Mouse (Mus musculus): ENCODE results near the gene Ell. TPM values are rescaled to one million over a fixed set of nuclear protein-coding genes. Genes with fewer than 3 reads are reported as not detected.

Gene Ell
- polyA plus RNA-seq, 1 experiment, result 12.7 TPM

DNA sequence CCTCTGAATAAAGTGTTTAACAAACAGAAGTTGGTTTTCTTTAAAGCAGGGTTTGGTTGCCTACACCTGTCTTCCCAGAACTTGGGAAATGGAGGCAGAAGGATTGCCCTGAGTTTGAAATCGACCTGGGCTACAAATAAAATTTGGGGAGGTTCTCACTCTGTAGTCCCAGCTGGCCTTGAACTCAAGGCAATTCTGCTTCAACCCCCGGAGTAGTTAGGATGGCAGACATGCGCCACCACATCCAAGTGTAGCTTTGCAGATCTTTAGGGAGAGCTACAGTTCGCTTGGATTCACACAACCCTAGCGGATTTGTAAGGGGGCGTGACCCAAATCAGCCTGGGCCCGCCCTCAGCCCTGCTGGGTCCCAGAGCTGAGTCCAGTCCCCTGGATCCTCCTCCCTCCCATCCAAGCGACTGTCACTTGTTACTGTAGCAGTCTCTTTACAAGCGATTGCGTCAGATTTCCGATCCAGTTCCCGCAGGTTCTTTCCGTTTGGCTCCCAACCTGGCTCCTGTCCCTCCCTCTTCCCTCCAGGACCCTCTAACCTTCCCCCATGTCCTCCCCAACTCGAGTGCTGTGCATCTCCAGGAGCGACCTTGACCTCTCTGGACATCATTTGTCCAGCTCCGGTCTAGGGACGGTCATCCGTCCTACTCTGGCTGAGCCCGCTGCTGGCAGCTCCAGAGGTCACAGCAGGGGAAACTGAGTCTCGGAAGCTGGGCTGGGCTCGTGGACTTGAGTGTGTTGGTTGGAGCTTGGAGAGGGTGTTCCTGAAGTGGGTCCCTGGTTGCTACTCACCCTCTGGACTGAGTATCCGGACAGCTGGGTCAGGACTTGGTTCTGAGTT, 91.5 kb downstream of the Ell start:
- Histone ChIP-seq H3ac (ENCODE audit: control insufficient read depth, insufficient read length) (peak overlapping the region; percentile 20), H3K79me2 (ENCODE audit: control insufficient read depth, insufficient read depth) (no peaks in the 10 kb centered on the region), H3K4me2 (ENCODE audit: low read depth) (peak overlapping the region; percentile 70), H3K27me3 (ENCODE audit: control insufficient read depth, insufficient read depth, insufficient read length) (no peaks in the 10 kb centered on the region), H3K36me3 (ENCODE audit: control insufficient read depth, insufficient read depth) (no peaks in the 10 kb centered on the region), H3K4me3 (peak overlapping the region; percentile 52)
- TF ChIP-seq CEBPB (IDR thresholded peaks at IDR 0.05; ENCODE audit: insufficient read depth, poor library complexity, severe bottlenecking) (peak; percentile 82; the same call in 1 of the 2 replicates), POLR2A (IDR thresholded peaks at IDR 0.05; ENCODE audit: insufficient read length, low read depth) (peak; percentile 15), TCF12 (IDR thresholded peaks at IDR 0.05; ENCODE audit: insufficient read depth, poor library complexity, severe bottlenecking) (no peak)

DNA sequence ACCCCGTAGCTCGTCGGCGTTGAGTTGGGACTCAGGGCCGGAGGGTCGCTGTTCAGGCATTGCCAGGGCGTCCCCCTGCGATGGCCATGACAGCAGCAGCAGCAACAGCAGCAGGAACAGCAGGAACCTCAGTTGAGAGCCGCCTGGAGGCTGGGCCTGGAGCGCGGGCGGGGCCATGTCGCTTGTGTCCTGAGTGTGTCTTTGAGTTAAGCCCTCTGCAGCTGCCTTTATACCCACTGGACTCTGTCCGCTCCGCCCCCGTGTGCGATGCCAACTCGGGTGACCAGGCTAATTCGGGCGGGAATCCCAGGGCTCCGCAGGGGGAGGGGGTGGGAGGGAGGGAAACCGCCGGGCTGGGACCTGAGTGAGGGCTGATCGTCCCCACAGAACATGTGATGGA, 92.2 kb downstream of the Ell start:
- Histone ChIP-seq H3K36me3 (ENCODE audit: control insufficient read depth, insufficient read depth) (no peaks in the 10 kb centered on the region), H3K27me3 (ENCODE audit: control insufficient read depth, insufficient read depth, insufficient read length) (no peaks in the 10 kb centered on the region), H3K4me3 (peak overlapping the region; percentile 52), H3ac (ENCODE audit: control insufficient read depth, insufficient read length) (no peak overlapping the region), H3K4me2 (ENCODE audit: low read depth) (no peak overlapping the region), H3K79me2 (ENCODE audit: control insufficient read depth, insufficient read depth) (no peaks in the 10 kb centered on the region)
- TF ChIP-seq E2F4 (IDR thresholded peaks at IDR 0.05; ENCODE audit: insufficient read depth), result no peak
- no peak for TF ChIP-seq TCF12 (IDR thresholded peaks at IDR 0.05; ENCODE audit: insufficient read depth, poor library complexity, severe bottlenecking)
- TF ChIP-seq POLR2A (IDR thresholded peaks at IDR 0.05; ENCODE audit: insufficient read length, low read depth), result peak; percentile 89
- TF ChIP-seq TCF3 (IDR thresholded peaks at IDR 0.05; ENCODE audit: insufficient read length, low read depth), result no peak
- peak; percentile 91 for TF ChIP-seq POLR2AphosphoS2 (IDR thresholded peaks at IDR 0.05; ENCODE audit: insufficient read length, low read depth)
- TF ChIP-seq SRF (IDR thresholded peaks at IDR 0.05; ENCODE audit: control insufficient read depth, insufficient read length, low read depth), result no peak
- no peak for TF ChIP-seq USF1 (IDR thresholded peaks at IDR 0.05; ENCODE audit: low read depth)
- TF ChIP-seq MYOG (IDR thresholded peaks at IDR 0.05; ENCODE audit: control insufficient read depth in 1 of 3, insufficient read depth in 1 of 3, insufficient read length in 2 of 3, low read depth in 2 of 3), result peak in 1 of 3 experiments; percentile 29
- TF ChIP-seq REST (IDR thresholded peaks at IDR 0.05; ENCODE audit: insufficient read depth, insufficient read length), result no peak
- no peak for TF ChIP-seq MAX (IDR thresholded peaks at IDR 0.05; ENCODE audit: low read depth)
- TF ChIP-seq CEBPB (IDR thresholded peaks at IDR 0.05; ENCODE audit: insufficient read depth, poor library complexity, severe bottlenecking), result no peak
- no peak for TF ChIP-seq MYOD1 (IDR thresholded peaks at IDR 0.05; ENCODE audit: control insufficient read depth in 1 of 3, insufficient read length in 2 of 3, low read depth in 2 of 3)

DNA sequence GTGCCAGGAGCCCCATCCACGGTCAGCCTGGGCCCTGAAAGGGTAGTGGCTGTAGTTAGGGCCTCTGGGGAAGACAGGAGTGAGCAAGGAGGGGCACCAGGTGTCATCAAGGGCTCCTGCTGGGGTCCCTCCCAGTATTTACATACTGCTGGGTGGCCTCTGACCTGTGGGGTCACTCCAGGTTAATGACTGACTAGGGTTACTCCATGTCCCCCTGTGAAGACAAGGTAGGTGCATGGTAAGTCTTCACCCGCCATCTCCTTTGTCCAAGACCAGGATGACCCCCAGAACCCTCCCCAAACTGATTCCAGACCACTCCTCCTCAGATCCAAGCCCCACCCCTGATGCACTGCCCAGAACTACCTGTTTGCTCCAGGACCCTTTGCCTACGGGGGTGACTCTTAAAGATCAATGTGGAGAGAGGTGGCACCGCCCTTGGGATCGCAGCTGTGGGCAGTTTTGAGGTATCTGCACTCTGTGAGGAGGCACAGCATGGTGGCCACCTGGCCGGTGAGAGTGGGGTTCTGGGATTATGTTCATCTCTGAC, 93.2 kb downstream of the Ell start, which contains the start of gene Gdf15:
TSS of gene Gdf15 (minus strand) at position 111 of the 547 bp plus-strand sequence.
- no peaks in the 10 kb centered on the region for H3K79me2 ChIP-seq (ENCODE audit: control insufficient read depth, insufficient read depth)
- peak within 1 kb of the TSS; percentile 52 for H3K4me3 ChIP-seq
- no peaks in the 10 kb centered on the region for H3K27me3 ChIP-seq (ENCODE audit: control insufficient read depth, insufficient read depth, insufficient read length)
- TF ChIP-seq MYOG (IDR thresholded peaks at IDR 0.05; ENCODE audit: control insufficient read depth in 1 of 3, insufficient read depth in 1 of 3, insufficient read length in 2 of 3, low read depth in 2 of 3) (no peak), E2F4 (IDR thresholded peaks at IDR 0.05; ENCODE audit: insufficient read depth) (no peak), REST (IDR thresholded peaks at IDR 0.05; ENCODE audit: insufficient read depth, insufficient read length) (no peak), SRF (IDR thresholded peaks at IDR 0.05; ENCODE audit: control insufficient read depth, insufficient read length, low read depth) (no peak), MAX (IDR thresholded peaks at IDR 0.05; ENCODE audit: low read depth) (no peak), TCF3 (IDR thresholded peaks at IDR 0.05; ENCODE audit: insufficient read length, low read depth) (no peak), POLR2AphosphoS2 (IDR thresholded peaks at IDR 0.05; ENCODE audit: insufficient read length, low read depth) (no peak), CEBPB (IDR thresholded peaks at IDR 0.05; ENCODE audit: insufficient read depth, poor library complexity, severe bottlenecking) (no peak), TCF12 (IDR thresholded peaks at IDR 0.05; ENCODE audit: insufficient read depth, poor library complexity, severe bottlenecking) (no peak), POLR2A (IDR thresholded peaks at IDR 0.05; ENCODE audit: insufficient read length, low read depth) (no peak), MYOD1 (IDR thresholded peaks at IDR 0.05; ENCODE audit: control insufficient read depth in 1 of 3, insufficient read length in 2 of 3, low read depth in 2 of 3) (no peak), USF1 (IDR thresholded peaks at IDR 0.05; ENCODE audit: low read depth) (no peak)
- H3K36me3 ChIP-seq (ENCODE audit: control insufficient read depth, insufficient read depth), result no peaks in the 10 kb centered on the region
- H3K4me2 ChIP-seq (ENCODE audit: low read depth), result no peak within 1 kb of the TSS
- no peak within 1 kb of the TSS for H3ac ChIP-seq (ENCODE audit: control insufficient read depth, insufficient read length)

DNA sequence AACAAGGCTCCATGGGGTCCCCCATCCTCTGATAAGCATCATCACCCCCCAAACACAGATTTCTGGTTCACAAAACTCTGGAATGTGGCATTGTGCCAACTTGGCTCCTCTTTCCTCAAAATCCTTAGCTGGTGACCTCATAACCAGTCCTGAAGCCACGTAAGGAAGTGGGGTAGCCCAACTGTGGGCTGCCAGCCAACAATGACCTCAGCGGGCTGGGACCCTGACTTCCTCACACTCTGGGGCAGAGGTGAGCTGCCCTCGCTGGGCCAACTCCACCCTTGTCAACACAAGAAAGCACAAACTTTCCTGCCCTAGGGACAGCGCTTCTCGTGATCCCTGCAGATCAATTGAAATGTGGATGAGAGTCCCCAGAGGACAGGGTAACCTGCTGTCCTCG, 94.8 kb downstream of the Ell start:
- no peak for TF ChIP-seq TCF12 (IDR thresholded peaks at IDR 0.05; ENCODE audit: insufficient read depth, poor library complexity, severe bottlenecking)
- no peak for TF ChIP-seq POLR2AphosphoS2 (IDR thresholded peaks at IDR 0.05; ENCODE audit: insufficient read length, low read depth)
- no peak for TF ChIP-seq MYOG (IDR thresholded peaks at IDR 0.05; ENCODE audit: control insufficient read depth in 1 of 3, insufficient read depth in 1 of 3, insufficient read length in 2 of 3, low read depth in 2 of 3)
- TF ChIP-seq MYOD1 (IDR thresholded peaks at IDR 0.05; ENCODE audit: control insufficient read depth in 1 of 3, insufficient read length in 2 of 3, low read depth in 2 of 3), result no peak
- no peak for TF ChIP-seq CEBPB (IDR thresholded peaks at IDR 0.05; ENCODE audit: insufficient read depth, poor library complexity, severe bottlenecking)
- TF ChIP-seq E2F4 (IDR thresholded peaks at IDR 0.05; ENCODE audit: insufficient read depth), result no peak
- no peak for TF ChIP-seq SRF (IDR thresholded peaks at IDR 0.05; ENCODE audit: control insufficient read depth, insufficient read length, low read depth)
- no peak for TF ChIP-seq REST (IDR thresholded peaks at IDR 0.05; ENCODE audit: insufficient read depth, insufficient read length)
- no peak for TF ChIP-seq TCF3 (IDR thresholded peaks at IDR 0.05; ENCODE audit: insufficient read length, low read depth)
- no peak for TF ChIP-seq USF1 (IDR thresholded peaks at IDR 0.05; ENCODE audit: low read depth)
- no peak for TF ChIP-seq POLR2A (IDR thresholded peaks at IDR 0.05; ENCODE audit: insufficient read length, low read depth)
- no peak for TF ChIP-seq MAX (IDR thresholded peaks at IDR 0.05; ENCODE audit: low read depth)
- H3K4me3 ChIP-seq, result no peak overlapping the region
- no peaks in the 10 kb centered on the region for H3K79me2 ChIP-seq (ENCODE audit: control insufficient read depth, insufficient read depth)
- H3K36me3 ChIP-seq (ENCODE audit: control insufficient read depth, insufficient read depth), result no peaks in the 10 kb centered on the region
- H3K4me2 ChIP-seq (ENCODE audit: low read depth), result peak overlapping the region; percentile 30
- H3K27me3 ChIP-seq (ENCODE audit: control insufficient read depth, insufficient read depth, insufficient read length), result no peaks in the 10 kb centered on the region
- H3ac ChIP-seq (ENCODE audit: control insufficient read depth, insufficient read length), result no peak overlapping the region
